Mouse (Mus musculus) erythroblast, embryonic 14.5 days (primary cell): ENCODE data around the gene Vdr. TPM values are rescaled to one million over a fixed set of nuclear protein-coding genes. Genes with fewer than 3 reads are reported as not detected.

Source experiments
- H3K27me3 ChIP-seq: 2 replicates; pipeline ENCODE4 v1.6.1; 2012; ENCODE audit warnings: inconsistent platforms; ENCODE audit not compliant: control insufficient read depth
- H3K36me3 ChIP-seq: 2 replicates; pipeline ENCODE4 v1.6.1; 2012; ENCODE audit warnings: mild to moderate bottlenecking, inconsistent platforms; ENCODE audit not compliant: control insufficient read depth
- H3K4me1 ChIP-seq: 2 replicates; pipeline ENCODE4 v1.6.1; 2012; ENCODE audit warnings: inconsistent platforms; ENCODE audit not compliant: control insufficient read depth
- H3K4me3 ChIP-seq: replicated peaks from 2 replicates; pipeline ENCODE3; 2012; ENCODE audit warnings: moderate library complexity, mild to moderate bottlenecking, inconsistent platforms
- H3K9me3 ChIP-seq: 2 replicates; pipeline ENCODE4 v1.6.1; 2012; ENCODE audit warnings: low read length, inconsistent platforms, mixed read lengths; ENCODE audit not compliant: control insufficient read depth
- GATA1 ChIP-seq: IDR thresholded peaks from 2 replicates; pipeline ENCODE4 v1.6.1; 2012; ENCODE audit warnings: low read length, inconsistent platforms, mixed read lengths
- TAL1 ChIP-seq: IDR thresholded peaks from 3 replicates; pipeline ENCODE4 v1.6.1; 2012; ENCODE audit warnings: low read length, inconsistent platforms, mixed read lengths
- polyA plus RNA-seq: library from polyadenylated mRNA; stranded (reverse); fragments of >175 nt; gene quantifications from 2 replicates; pipeline ENCODE4 v1.2.3, GENCODE M21; 2012

Vdr gene
- polyA plus RNA-seq, 1 experiment = not detected

GRCm38 (mm10) chr15:97830788-97831241 is 79.6 kb downstream of the Vdr start:
- H3K27me3 ChIP-seq = peaks cover 44% of the 10 kb centered on the region
- H3K36me3 ChIP-seq = no peaks in the 10 kb centered on the region
- no peak for TF ChIP-seq GATA1
- TF ChIP-seq TAL1 = no peak
- peaks cover 62% of the 10 kb centered on the region for H3K4me1 ChIP-seq
- peak overlapping the region; percentile 67 for H3K4me3 ChIP-seq
- no peaks in the 10 kb centered on the region for H3K9me3 ChIP-seq

GRCm38 (mm10) chr15:97830253-97830787 is 80.1 kb downstream of the Vdr start:
- no peaks in the 10 kb centered on the region for H3K9me3 ChIP-seq
- TF ChIP-seq TAL1 = no peak
- TF ChIP-seq GATA1 = no peak
- H3K4me3 ChIP-seq = peak overlapping the region; percentile 67
- peaks cover 67% of the 10 kb centered on the region for H3K4me1 ChIP-seq
- H3K27me3 ChIP-seq = peaks cover 44% of the 10 kb centered on the region
- no peaks in the 10 kb centered on the region for H3K36me3 ChIP-seq

GRCm38 (mm10) chr15:97829432-97829831 is 81.0 kb downstream of the Vdr start:
- peaks cover 74% of the 10 kb centered on the region for H3K4me1 ChIP-seq
- H3K36me3 ChIP-seq = no peaks in the 10 kb centered on the region
- peaks cover 44% of the 10 kb centered on the region for H3K27me3 ChIP-seq

GRCm38 (mm10) chr15:97828901-97829338 is 81.5 kb downstream of the Vdr start:
- no peaks in the 10 kb centered on the region for H3K36me3 ChIP-seq

More at GRCm38 (mm10) chr15:97829432-97829831, 81.0 kb downstream of the Vdr start:
- H3K9me3 ChIP-seq = no peaks in the 10 kb centered on the region
- no peak for TF ChIP-seq GATA1
- no peak for TF ChIP-seq TAL1
- no peak overlapping the region for H3K4me3 ChIP-seq

GRCm38 (mm10) chr15:97828221-97828842 is 82.1 kb downstream of the Vdr start:
- H3K27me3 ChIP-seq = peaks cover 38% of the 10 kb centered on the region
- H3K4me3 ChIP-seq = no peak overlapping the region
- H3K4me1 ChIP-seq = peaks cover 79% of the 10 kb centered on the region
- no peak for TF ChIP-seq TAL1
- no peak for TF ChIP-seq GATA1
- H3K36me3 ChIP-seq = no peaks in the 10 kb centered on the region
- no peaks in the 10 kb centered on the region for H3K9me3 ChIP-seq

More at GRCm38 (mm10) chr15:97828901-97829338, 81.5 kb downstream of the Vdr start:
- Histone ChIP-seq H3K4me3 (no peak overlapping the region), H3K4me1 (peaks cover 77% of the 10 kb centered on the region), H3K27me3 (peaks cover 44% of the 10 kb centered on the region), H3K9me3 (no peaks in the 10 kb centered on the region)
- TF ChIP-seq GATA1 (no peak), TAL1 (no peak)

GRCm38 (mm10) chr15:97827401-97827800 is 83.0 kb downstream of the Vdr start:
- H3K36me3 ChIP-seq = no peaks in the 10 kb centered on the region
- TF ChIP-seq GATA1 (no peak), TAL1 (no peak)
- no peak overlapping the region for H3K4me3 ChIP-seq
- peaks cover 29% of the 10 kb centered on the region for H3K27me3 ChIP-seq
- H3K9me3 ChIP-seq = no peaks in the 10 kb centered on the region
- H3K4me1 ChIP-seq = peaks cover 80% of the 10 kb centered on the region

GRCm38 (mm10) chr15:97826588-97827261 is 83.7 kb downstream of the Vdr start:
- H3K36me3 ChIP-seq = no peaks in the 10 kb centered on the region
- H3K4me1 ChIP-seq = peaks cover 76% of the 10 kb centered on the region
- H3K4me3 ChIP-seq = no peak overlapping the region
- H3K27me3 ChIP-seq = peaks cover 22% of the 10 kb centered on the region
- no peak for TF ChIP-seq TAL1
- no peak for TF ChIP-seq GATA1
- no peaks in the 10 kb centered on the region for H3K9me3 ChIP-seq

GRCm38 (mm10) chr15:97825941-97826587 is 84.4 kb downstream of the Vdr start:
- peaks cover 73% of the 10 kb centered on the region for H3K4me1 ChIP-seq
- peaks cover 18% of the 10 kb centered on the region for H3K27me3 ChIP-seq
- no peaks in the 10 kb centered on the region for H3K9me3 ChIP-seq
- TF ChIP-seq TAL1 (no peak), GATA1 (no peak)
- no peaks in the 10 kb centered on the region for H3K36me3 ChIP-seq
- H3K4me3 ChIP-seq = peak overlapping the region; percentile 64
